Mouse (Mus musculus): ENCODE measurements around the gene Cfap97d1.

DNA sequence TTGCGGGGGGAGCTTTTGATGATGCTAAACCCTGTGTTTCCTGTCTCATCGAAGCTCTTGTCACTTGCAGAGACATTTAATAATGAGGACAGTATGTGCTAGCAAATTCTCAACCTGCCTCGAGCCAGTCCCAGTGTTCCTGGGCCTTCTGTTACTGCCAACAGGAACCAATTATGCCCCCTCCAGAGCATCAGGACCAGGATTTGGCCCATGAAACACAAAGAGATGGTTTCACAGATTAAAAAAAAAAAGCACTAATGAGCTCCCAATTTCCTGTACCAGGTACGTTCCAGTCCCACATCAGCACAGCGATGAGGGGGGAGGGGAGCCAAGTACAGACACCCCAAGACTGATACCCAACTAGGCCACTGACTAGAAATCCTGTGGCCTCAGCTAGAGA lies 37.1 kb downstream of the Cfap97d1 start:
- TF ChIP-seq CTCF (IDR thresholded peaks at IDR 0.05; ENCODE audit: low read depth) (no peak), EP300 (IDR thresholded peaks at IDR 0.05; ENCODE audit: low read depth) (no peak)

Data from liver, postnatal 0 days (tissue).